Mouse (Mus musculus) CH12.LX (cell line): Measurements from ENCODE around the gene Slc30a2. TPM values are rescaled to one million over a fixed set of nuclear protein-coding genes. Genes with fewer than 3 reads are reported as not detected.

Source experiments
- DNase-seq: peaks from one replicate; pipeline ENCODE4 v3.0.0-alpha.2; 2013; ENCODE audit errors: extremely low read depth
- H3K27ac ChIP-seq: 2 replicates; pipeline ENCODE4 v1.5.1; 2012; ENCODE audit warnings: low read depth, mild to moderate bottlenecking, control low read depth, moderate library complexity; ENCODE audit not compliant: insufficient read depth
- H3K27me3 ChIP-seq: replicated peaks from 2 replicates; pipeline ENCODE3; 2012; ENCODE audit warnings: inconsistent platforms
- H3K36me3 ChIP-seq, 2 experiments: replicated peaks in 1 of 2; 2 replicates each; pipeline versions ENCODE3 to v1.6.1; 2012; ENCODE audit warnings: inconsistent platforms in 1 of 2, low read length in 1 of 2, mild to moderate bottlenecking in 1 of 2, mixed read lengths in 1 of 2, moderate library complexity in 1 of 2; ENCODE audit not compliant: control insufficient read depth in 1 of 2, insufficient read depth in 1 of 2
- H3K4me1 ChIP-seq, 2 experiments: 2 replicates each; pipeline ENCODE4 v1.6.1; 2012; ENCODE audit warnings: inconsistent platforms in 1 of 2, moderate library complexity in 1 of 2; ENCODE audit not compliant: insufficient read depth in 2 of 2, control insufficient read depth in 1 of 2
- H3K4me2 ChIP-seq: 2 replicates; pipeline ENCODE4 v1.6.1; 2012; ENCODE audit warnings: low read depth, mild to moderate bottlenecking, control low read depth; ENCODE audit not compliant: poor library complexity, insufficient read depth, severe bottlenecking
- H3K4me3 ChIP-seq, 3 experiments: fragments of 150-350 bp in 1 of 3; sonication (generic) in 1 of 3; replicated peaks in 1 of 3; 2 replicates each; pipeline versions ENCODE3 to v1.5.1; 2011 to 2012; ENCODE audit warnings: low read depth in 2 of 3, low read length in 2 of 3, mild to moderate bottlenecking in 2 of 3, moderate library complexity in 2 of 3, control low read depth in 1 of 3, improper control_type of control experiment in 1 of 3, inconsistent platforms in 1 of 3, mixed read lengths in 1 of 3; ENCODE audit not compliant: poor library complexity in 1 of 3
- H3K79me2 ChIP-seq: replicated peaks from 2 replicates; pipeline ENCODE4 v1.6.1; 2012; ENCODE audit warnings: mild to moderate bottlenecking, moderate library complexity; ENCODE audit not compliant: control insufficient read depth, poor library complexity, insufficient read depth, severe bottlenecking; ENCODE audit errors: extremely low read depth
- H3K9ac ChIP-seq: 2 replicates; pipeline ENCODE4 v1.6.1; 2012; ENCODE audit warnings: low read depth, mild to moderate bottlenecking, control low read depth, moderate library complexity; ENCODE audit not compliant: insufficient read depth
- H3K9me3 ChIP-seq: replicated peaks from 2 replicates; pipeline ENCODE3; 2012; ENCODE audit warnings: low read length, inconsistent platforms, mixed read lengths
- CHD1 ChIP-seq: IDR thresholded peaks from 2 replicates; pipeline ENCODE4 v1.6.1; 2012; ENCODE audit warnings: low read depth, low read length, improper control_type of control experiment, inconsistent platforms
- CHD2 ChIP-seq: IDR thresholded peaks from 2 replicates; pipeline ENCODE4 v1.6.1; 2011; ENCODE audit warnings: low read length, improper control_type of control experiment
- CTCF ChIP-seq, 2 experiments: IDR thresholded peaks in 1 of 2; conservative IDR thresholded peaks in 1 of 2; 2 replicates each; pipeline ENCODE4 v1.5.1; 2011 to 2012; ENCODE audit warnings: low read depth in 2 of 2, low read length in 2 of 2, improper control_type of control experiment in 1 of 2, inconsistent platforms in 1 of 2, mild to moderate bottlenecking in 1 of 2, moderate library complexity in 1 of 2
- E2F4 ChIP-seq: IDR thresholded peaks from 2 replicates; pipeline ENCODE4 v1.6.1; 2011; ENCODE audit warnings: low read depth, low read length, improper control_type of control experiment; ENCODE audit not compliant: insufficient replicate concordance
- ELF1 ChIP-seq: IDR thresholded peaks from 2 replicates; pipeline ENCODE4 v1.6.1; 2014; ENCODE audit warnings: low read depth, mild to moderate bottlenecking, inconsistent platforms, low read length, improper control_type of control experiment
- ETS1 ChIP-seq: conservative IDR thresholded peaks from 2 replicates; pipeline ENCODE4 v1.6.1; 2012; ENCODE audit warnings: low read depth, mild to moderate bottlenecking, inconsistent platforms, low read length, improper control_type of control experiment, moderate library complexity
- GABPA ChIP-seq: IDR thresholded peaks from 2 replicates; pipeline ENCODE4 v1.6.1; 2012; ENCODE audit warnings: low read depth, low read length, improper control_type of control experiment, inconsistent platforms; ENCODE audit not compliant: insufficient replicate concordance
- HCFC1 ChIP-seq: IDR thresholded peaks from 2 replicates; pipeline ENCODE4 v1.6.1; 2012; ENCODE audit warnings: low read depth, mild to moderate bottlenecking, inconsistent platforms, low read length, improper control_type of control experiment
- JUND ChIP-seq: conservative IDR thresholded peaks from 2 replicates; pipeline ENCODE4 v1.6.1; 2011; ENCODE audit warnings: low read depth, low read length, improper control_type of control experiment
- MAZ ChIP-seq: IDR thresholded peaks from 2 replicates; pipeline ENCODE4 v1.6.1; 2012; ENCODE audit warnings: low read depth, mild to moderate bottlenecking, inconsistent platforms, low read length, improper control_type of control experiment, moderate library complexity
- MEF2A ChIP-seq: IDR thresholded peaks from 2 replicates; pipeline ENCODE4 v1.6.1; 2014; ENCODE audit warnings: low read depth, mild to moderate bottlenecking, inconsistent platforms, low read length, improper control_type of control experiment, borderline replicate concordance
- NELFE ChIP-seq: IDR thresholded peaks from 2 replicates; pipeline ENCODE4 v1.6.1; 2011; ENCODE audit warnings: low read depth, low read length, improper control_type of control experiment
- NRF1 ChIP-seq: IDR thresholded peaks from 2 replicates; pipeline ENCODE4 v1.6.1; 2014; ENCODE audit warnings: low read depth, mild to moderate bottlenecking, inconsistent platforms, low read length, improper control_type of control experiment, moderate library complexity
- POLR2A ChIP-seq: IDR thresholded peaks from 2 replicates; pipeline ENCODE4 v1.6.1; 2011; ENCODE audit warnings: low read depth, mild to moderate bottlenecking, improper control_type of control experiment, low read length
- POLR2AphosphoS2 ChIP-seq: IDR thresholded peaks from 2 replicates; pipeline ENCODE4 v1.6.1; 2011; ENCODE audit warnings: low read depth, low read length, improper control_type of control experiment
- RAD21 ChIP-seq: IDR thresholded peaks from 2 replicates; pipeline ENCODE4 v1.6.1; 2011; ENCODE audit warnings: low read depth, mild to moderate bottlenecking, low read length, improper control_type of control experiment, moderate library complexity
- SMC3 ChIP-seq: IDR thresholded peaks from 2 replicates; pipeline ENCODE4 v1.6.1; 2011; ENCODE audit warnings: low read depth, low read length, improper control_type of control experiment
- TBP ChIP-seq: conservative IDR thresholded peaks from 2 replicates; pipeline ENCODE4 v1.6.1; 2011; ENCODE audit warnings: low read depth, low read length, improper control_type of control experiment
- USF2 ChIP-seq: conservative IDR thresholded peaks from 2 replicates; pipeline ENCODE4 v1.6.1; 2011; ENCODE audit warnings: low read depth, low read length, improper control_type of control experiment
- ZKSCAN1 ChIP-seq: IDR thresholded peaks from 2 replicates; pipeline ENCODE4 v1.6.1; 2012; ENCODE audit warnings: low read depth, inconsistent platforms, low read length, improper control_type of control experiment, borderline replicate concordance
- dilution Hi-C: fragments of 300-500 bp; cut with MboI; formaldehyde crosslinking; loops from 2 replicates; pipeline ENCODE4 v1.14.3; 2020; ENCODE audit warnings: low sequenced_read_pairs; ENCODE audit not compliant: extremely low pct_unique_long_range_greater_than_20kb, extremely low pct_ligation_motif_present
- in situ Hi-C: fragments of 300-500 bp; cut with MboI; formaldehyde crosslinking; loops from 3 replicates; pipeline ENCODE4 v1.14.3; 2019; ENCODE audit warnings: low sequenced_read_pairs, low pct_ligation_motif_present, low pct_unique_long_range_greater_than_20kb, mixed read lengths
- polyA plus RNA-seq: library from polyadenylated mRNA; unstranded; fragments of >175 nt; gene quantifications from 2 replicates; pipeline ENCODE4 v1.2.1, GENCODE M21; 2012; ENCODE audit warnings: low read depth; ENCODE audit not compliant: insufficient read length
- total RNA-seq, 2 experiments: library from RNA; depleted of rRNA; stranded (reverse); fragments of 300-350 nt in 1 of 2; fragments of >200 nt in 1 of 2; gene quantifications; 2 replicates each; pipeline ENCODE4 v1.2.3; 2012 to 2014

Slc30a2 gene
- total and polyA plus RNA-seq, 3 experiments: 5.1 to 22.4 (median 8.9) TPM

DNA sequence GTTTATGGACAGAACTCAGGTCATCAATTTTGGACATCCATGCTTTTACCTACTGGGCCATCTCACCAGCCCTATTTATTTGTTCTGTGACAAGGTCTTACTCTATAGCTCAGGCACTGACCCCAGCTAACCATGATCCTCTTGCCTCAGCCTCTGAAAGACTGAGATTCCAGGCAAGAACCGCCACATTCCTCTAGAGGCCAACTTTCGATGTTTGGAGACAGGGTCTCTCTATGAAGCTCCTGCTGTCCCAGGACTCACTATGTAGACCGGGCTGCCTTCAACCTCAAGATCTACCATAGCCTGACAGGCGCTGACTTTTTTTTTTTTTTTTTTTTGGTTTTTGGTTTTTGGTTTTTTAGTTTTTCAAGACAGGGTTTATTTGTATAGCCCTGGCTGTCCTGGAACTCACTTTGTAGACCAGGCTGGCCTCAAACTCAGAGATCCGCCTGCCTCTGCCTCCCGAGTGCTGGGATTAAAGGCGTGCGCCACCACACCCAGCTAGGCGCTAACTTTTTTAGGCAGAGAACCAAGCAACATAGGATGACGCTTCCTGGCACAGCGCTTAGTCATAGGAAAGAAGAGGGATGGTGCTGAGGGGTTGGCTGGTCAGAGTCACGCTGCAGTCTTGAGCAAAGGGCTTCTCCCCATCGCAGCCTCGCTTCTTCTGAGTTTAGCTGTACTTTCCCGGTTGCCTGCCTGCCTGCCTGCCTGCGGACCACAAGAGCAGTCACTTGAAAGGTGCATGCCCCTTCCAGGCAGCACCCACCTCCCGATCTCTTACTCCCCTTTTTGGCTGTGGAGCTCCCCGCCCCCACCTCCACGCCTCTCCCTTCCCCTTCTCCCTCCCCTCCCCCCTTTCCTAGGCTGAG is 44.1 kb upstream of the Slc30a2 start:
- H3K4me1 ChIP-seq: peaks cover 0 to 21% of the 10 kb centered on the region in 2 experiments; a peak in 2 of 4 replicates
- dilution Hi-C loops: no loop called here
- TF ChIP-seq CHD1: no peak
- no peak for TF ChIP-seq E2F4
- no peak for TF ChIP-seq JUND
- no peak for TF ChIP-seq HCFC1
- TF ChIP-seq POLR2AphosphoS2: no peak
- TF ChIP-seq ZKSCAN1: no peak
- TF ChIP-seq SMC3: no peak
- no peak for TF ChIP-seq NELFE
- no peak for TF ChIP-seq USF2
- no peak for TF ChIP-seq POLR2A
- no peak for TF ChIP-seq NRF1
- TF ChIP-seq GABPA: no peak
- no peak for TF ChIP-seq CHD2
- no peak for TF ChIP-seq CTCF (conservative IDR thresholded peaks at IDR 0.05 in 1 of 2, IDR thresholded peaks at IDR 0.05 in 1 of 2; ENCODE audit: low read depth in 2 of 2, low read length in 2 of 2)
- TF ChIP-seq, all 38 proteins: peak for 0
- Histone ChIP-seq H3K36me3 (no peaks in the 10 kb centered on the region), H3K27ac (no peak overlapping the region), H3K27me3 (peaks cover 4% of the 10 kb centered on the region), H3K9ac (no peak overlapping the region), H3K9me3 (peaks cover 3% of the 10 kb centered on the region), H3K4me3 (no peak overlapping the region), H3K4me2 (no peak overlapping the region), H3K79me2 (no peaks in the 10 kb centered on the region)
- DNase-seq: no peak
- in situ Hi-C loops: no loop called here

DNA sequence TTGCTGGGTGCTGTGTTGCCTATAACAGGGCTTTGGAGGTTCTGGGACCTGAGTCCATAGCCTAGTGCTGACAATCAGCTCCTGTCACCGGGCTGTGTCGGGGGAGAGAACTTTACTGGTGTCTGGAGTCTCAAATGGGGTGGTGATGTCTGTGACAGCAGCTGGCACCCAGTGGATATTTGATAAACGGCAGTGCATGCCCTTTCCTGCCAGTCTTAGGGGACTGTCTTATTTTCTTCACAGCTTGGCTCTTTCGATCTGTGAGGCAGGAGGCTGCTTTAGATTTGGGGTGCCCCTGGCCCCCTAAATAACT is 43.5 kb upstream of the Slc30a2 start:
- Histone ChIP-seq H3K27me3 (no peaks in the 10 kb centered on the region), H3K36me3 (no peaks in the 10 kb centered on the region), H3K27ac (no peak overlapping the region), H3K4me3 (no peak overlapping the region), H3K9me3 (peaks cover 3% of the 10 kb centered on the region), H3K4me2 (no peak overlapping the region), H3K79me2 (no peaks in the 10 kb centered on the region), H3K9ac (no peak overlapping the region), H3K4me1 (peaks cover 0 to 21% of the 10 kb centered on the region in 2 experiments; a peak in 2 of 4 replicates)
- in situ Hi-C loops: no loop called here
- TF ChIP-seq NELFE (no peak), ELF1 (no peak), HCFC1 (no peak), CTCF (conservative IDR thresholded peaks at IDR 0.05 in 1 of 2, IDR thresholded peaks at IDR 0.05 in 1 of 2; ENCODE audit: low read depth in 2 of 2, low read length in 2 of 2) (no peak), MEF2A (no peak), RAD21 (no peak), MAZ (no peak), TBP (no peak), CHD1 (no peak), ETS1 (no peak), POLR2A (no peak)
- dilution Hi-C loops: no loop called here
- DNase-seq: no peak
